Mouse (Mus musculus) limb, embryonic 14.5 days (tissue): ENCODE data around the gene Vmac. TPM values are rescaled to one million over a fixed set of nuclear protein-coding genes. Genes with fewer than 3 reads are reported as not detected.

Experiments
- ATAC-seq: fragments of 200-750 bp; cut with Nextera tagmentation; 2 replicates; pipeline ENCODE4 v1.8.0; 2017; ENCODE audit warnings: low read depth, moderate number of reproducible peaks, moderate TSS enrichment; ENCODE audit not compliant: low FRiP score
- DNase-seq: peaks from one replicate; pipeline ENCODE4 v3.0.0-alpha.2; 2015; ENCODE audit warnings: low spot score
- H3K27ac ChIP-seq: fragments of 300-500 bp; sonication (generic); replicated peaks from 2 replicates; pipeline ENCODE4 v1.5.1; 2014; ENCODE audit warnings: low read depth, mild to moderate bottlenecking, low read length, moderate library complexity, mixed read lengths
- H3K27me3 ChIP-seq: fragments of 300-500 bp; sonication (generic); 2 replicates; pipeline ENCODE4 v1.6.1; 2014; ENCODE audit warnings: low read length, mixed read lengths; ENCODE audit not compliant: control insufficient read depth, insufficient read depth
- H3K36me3 ChIP-seq: fragments of 300-500 bp; sonication (generic); 2 replicates; pipeline ENCODE4 v1.6.1; 2014; ENCODE audit warnings: mild to moderate bottlenecking, low read length, moderate library complexity, mixed read lengths; ENCODE audit not compliant: control insufficient read depth, insufficient read depth
- H3K4me1 ChIP-seq: fragments of 300-500 bp; sonication (generic); 2 replicates; pipeline ENCODE4 v1.6.1; 2014; ENCODE audit warnings: antibody characterized with exemption, low read length, mixed read lengths; ENCODE audit not compliant: control insufficient read depth, insufficient read depth
- H3K4me2 ChIP-seq: fragments of 300-500 bp; sonication (generic); replicated peaks from 2 replicates; pipeline ENCODE4 v1.6.1; 2014; ENCODE audit warnings: low read depth, mild to moderate bottlenecking, low read length, moderate library complexity; ENCODE audit not compliant: severe bottlenecking
- H3K4me3 ChIP-seq: fragments of 300-500 bp; sonication (generic); replicated peaks from 2 replicates; pipeline ENCODE4 v1.5.1; 2014; ENCODE audit warnings: low read length
- H3K9ac ChIP-seq: fragments of 300-500 bp; sonication (generic); 2 replicates; pipeline ENCODE4 v1.6.1; 2014; ENCODE audit warnings: mild to moderate bottlenecking, low read depth, low read length, moderate library complexity; ENCODE audit not compliant: severe bottlenecking
- H3K9me3 ChIP-seq: fragments of 300-500 bp; sonication (generic); 2 replicates; pipeline ENCODE4 v1.6.1; 2016; ENCODE audit warnings: low read length; ENCODE audit not compliant: control insufficient read depth
- POLR2A ChIP-seq: fragments of 200-500 bp; IDR thresholded peaks from 2 replicates; pipeline ENCODE4 v1.8.0; 2012; ENCODE audit warnings: inconsistent platforms, mild to moderate bottlenecking, moderate library complexity, borderline replicate concordance; ENCODE audit not compliant: insufficient read depth, insufficient read length; ENCODE audit errors: extremely low read depth
- WGBS: fragments of 180-500 bp; shearing (Covaris S2); extraction: QIAGEN DNeasy Blood & Tissue Kit; methylation state at CpG from one replicate; pipeline ENCODE4 v1.1.7; 2014; 5-methylcytosine and 5-hydroxymethylcytosine counted together
- polyA plus RNA-seq, 2 experiments: library from polyadenylated mRNA; depleted of rRNA in 1 of 2; stranded (reverse) in 1 of 2; unstranded in 1 of 2; fragments of >200 nt; fragmentation: Nextera tagmentation in 1 of 2; extraction: Ambion mirVana in 1 of 2; gene quantifications; 2 replicates each; pipeline versions ENCODE4 v1.2.1 to v1.2.3; 2012 to 2014

The Vmac gene
- polyA plus RNA-seq, 2 experiments, result 23.4 to 24.1 TPM

DNA sequence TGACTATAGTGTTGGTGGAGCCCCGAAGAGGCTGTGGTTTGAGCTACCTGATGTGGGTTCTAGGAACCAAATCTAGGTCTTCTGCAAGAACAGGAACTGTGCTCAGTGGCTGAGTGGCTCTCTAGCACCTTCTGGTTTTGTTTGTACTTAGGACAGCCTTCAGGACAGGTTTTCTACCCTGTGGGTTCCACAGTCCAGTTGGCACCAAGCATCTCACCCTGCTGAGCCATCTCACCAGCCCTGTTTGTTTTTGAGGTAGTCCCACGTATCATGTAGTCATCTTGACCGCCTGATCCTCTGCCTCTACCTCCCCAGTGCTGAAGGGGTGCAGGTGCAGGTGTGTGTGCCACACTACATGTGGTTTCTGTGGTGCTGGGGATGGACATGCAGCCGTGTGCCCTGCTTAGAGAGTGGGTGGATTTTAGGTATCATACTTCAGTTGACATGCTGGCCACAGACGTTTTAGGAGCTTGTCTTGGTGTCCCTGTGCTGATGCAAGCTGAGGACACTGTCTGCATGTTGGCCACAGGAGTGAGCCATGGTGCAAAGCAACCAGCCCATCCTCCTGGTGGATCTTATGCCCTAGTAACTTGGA, 34.2 kb downstream of the Vmac start:
- Histone ChIP-seq H3K4me2 (no peak overlapping the region), H3K9me3 (no peaks in the 10 kb centered on the region), H3K9ac (no peak overlapping the region), H3K4me3 (no peak overlapping the region), H3K27ac (no peak overlapping the region), H3K27me3 (no peaks in the 10 kb centered on the region), H3K36me3 (peaks cover 80% of the 10 kb centered on the region), H3K4me1 (no peaks in the 10 kb centered on the region)
- WGBS, result 82% methylated on average over 5 of the region's 5 CpGs
- no peak for TF ChIP-seq POLR2A
- DNase-seq (no peak), ATAC-seq (no peak)

DNA sequence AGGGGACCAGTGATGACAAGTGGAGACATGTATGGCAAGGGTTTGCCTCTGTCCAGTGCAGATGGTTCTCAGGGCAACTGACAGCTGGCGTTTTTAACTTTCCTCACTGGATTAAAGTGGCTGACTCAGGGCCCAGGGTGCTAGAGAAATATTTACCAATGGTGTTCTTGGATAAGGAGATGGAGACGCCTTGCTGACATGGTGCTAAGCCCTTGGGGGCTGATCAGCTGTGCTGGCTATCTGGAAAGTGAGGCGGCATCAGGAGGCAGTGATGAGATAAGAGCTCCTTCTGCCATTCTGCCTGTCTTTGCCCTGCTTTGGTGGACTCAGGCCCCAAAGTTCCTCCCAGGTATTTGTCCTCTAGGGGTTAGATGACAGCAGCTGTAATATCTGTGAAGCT, 34.9 kb downstream of the Vmac start:
- 82% methylated on average over 3 of the region's 3 CpGs for WGBS
- H3K36me3 ChIP-seq, result peaks cover 73% of the 10 kb centered on the region

DNA sequence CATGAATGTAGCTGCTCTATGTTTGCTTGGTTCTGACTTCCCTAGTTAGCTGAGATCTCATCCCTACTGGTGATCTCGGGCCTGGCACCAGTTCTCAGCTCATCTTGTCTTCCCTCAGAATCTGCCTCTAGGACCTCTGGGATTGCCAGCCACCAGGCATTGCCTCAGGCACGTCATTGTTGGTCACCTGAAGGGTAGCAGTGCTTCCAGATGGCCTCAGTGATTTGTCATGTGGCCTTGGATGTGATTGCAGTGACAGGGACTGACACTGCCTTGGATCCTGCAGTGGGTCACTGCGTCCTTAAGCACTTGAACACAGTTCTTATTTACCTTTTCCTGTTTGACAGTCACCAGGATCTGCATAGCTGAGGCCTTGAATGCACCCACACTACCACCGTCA, 36.0 kb downstream of the Vmac start:
- DNase-seq (no peak), ATAC-seq (no peak)
- peaks cover 73% of the 10 kb centered on the region for H3K36me3 ChIP-seq
- H3K27ac ChIP-seq, result no peak overlapping the region
- no peaks in the 10 kb centered on the region for H3K4me1 ChIP-seq
- no peak overlapping the region for H3K9ac ChIP-seq
- no peak overlapping the region for H3K4me3 ChIP-seq
- H3K9me3 ChIP-seq, result no peaks in the 10 kb centered on the region
- no peak for TF ChIP-seq POLR2A
- no peak overlapping the region for H3K4me2 ChIP-seq
- WGBS, result 78% methylated on average over 4 of the region's 4 CpGs
- H3K27me3 ChIP-seq, result no peaks in the 10 kb centered on the region

More for the DNA sequence above, 34.9 kb downstream of the Vmac start:
- DNase-seq (no peak), ATAC-seq (no peak)
- no peak for TF ChIP-seq POLR2A
- Histone ChIP-seq H3K4me1 (no peaks in the 10 kb centered on the region), H3K9me3 (no peaks in the 10 kb centered on the region), H3K27ac (no peak overlapping the region), H3K4me2 (no peak overlapping the region), H3K4me3 (no peak overlapping the region), H3K9ac (no peak overlapping the region), H3K27me3 (no peaks in the 10 kb centered on the region)

DNA sequence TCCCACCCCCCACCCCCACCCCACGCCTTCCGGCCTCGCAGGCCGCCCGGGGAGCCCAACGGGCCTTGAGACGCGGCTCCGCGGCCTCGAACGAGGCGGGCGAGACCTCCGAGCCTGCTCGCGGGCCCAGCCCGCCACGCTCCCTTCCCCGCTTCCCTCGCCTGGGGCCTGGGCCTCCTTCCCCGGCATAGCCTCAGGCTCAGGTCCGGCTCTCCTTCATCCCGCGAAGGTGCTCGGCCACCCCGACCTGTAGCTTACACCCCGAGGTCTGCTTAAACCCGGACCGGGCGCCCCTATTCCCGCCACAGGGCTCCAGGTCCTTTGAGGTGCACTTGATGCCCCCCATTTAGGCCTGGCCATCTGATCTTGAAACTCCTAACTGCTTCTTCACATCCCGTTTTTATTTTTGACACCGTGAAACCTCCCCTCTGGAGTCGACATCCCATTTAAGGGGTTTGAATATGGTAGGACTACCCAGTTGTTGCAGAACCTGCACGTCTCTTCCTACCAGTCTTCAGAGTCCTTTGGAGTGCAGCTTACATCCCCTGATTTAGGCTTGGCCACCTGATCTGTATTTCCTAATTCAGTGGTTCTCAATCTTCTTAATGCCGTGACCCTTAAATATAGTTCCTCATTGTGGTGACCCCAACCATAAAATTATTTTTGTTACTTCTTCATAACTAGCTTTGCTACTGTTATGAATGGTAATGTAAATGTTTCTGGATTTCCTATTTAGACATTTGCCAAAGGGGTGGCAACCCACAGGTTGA, 44.0 kb downstream of the Vmac start:
- 4% methylated on average over 16 of the region's 37 CpGs for WGBS
- DNase-seq, result no peak
- H3K9me3 ChIP-seq, result no peaks in the 10 kb centered on the region

DNA sequence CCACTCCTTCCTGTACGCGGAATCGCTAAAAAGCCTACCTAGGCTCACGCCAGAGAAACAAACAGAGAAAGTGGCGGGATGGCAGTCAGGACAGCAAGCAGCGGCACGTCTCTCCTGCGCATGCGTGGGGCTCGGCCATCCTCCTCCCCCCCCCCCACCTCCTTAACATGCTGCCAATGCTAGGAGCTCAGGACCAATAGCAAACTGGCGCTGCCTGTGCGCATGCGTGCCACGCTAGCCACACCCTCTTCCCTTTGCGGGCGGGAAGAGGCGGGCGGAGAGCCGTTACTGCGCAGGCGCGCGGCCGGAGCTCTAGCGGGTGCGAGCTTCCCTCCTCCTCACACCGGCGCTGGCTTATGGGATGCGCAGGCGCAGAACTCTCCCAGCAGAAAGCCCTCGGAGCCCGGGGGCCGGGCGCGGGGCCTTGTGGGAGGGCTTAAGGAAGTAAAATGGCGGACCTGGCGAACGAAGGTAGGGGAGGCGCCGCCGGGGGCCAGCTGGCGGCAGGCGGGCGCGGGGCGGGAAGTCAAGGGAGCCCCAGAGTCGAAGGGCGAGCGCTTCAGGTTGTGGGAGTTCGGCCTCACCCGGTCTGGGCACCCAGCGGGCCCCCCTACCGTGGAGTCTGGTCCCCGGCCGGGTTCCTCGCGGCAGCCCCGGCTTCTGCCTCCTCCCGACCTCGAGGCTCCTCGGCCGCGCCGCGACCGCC, 44.7 kb downstream of the Vmac start, which contains the start of gene Ranbp3:
Gene Ranbp3 (plus strand): TSS at position 354 of the 706 bp plus-strand sequence.
- WGBS, result 0% methylated on average over 26 of the region's 66 CpGs
- Histone ChIP-seq H3K9ac (peak within 1 kb of the TSS; percentile 97), H3K27ac (peak within 1 kb of the TSS; percentile 86), H3K4me2 (peak within 1 kb of the TSS; percentile 78), H3K4me3 (peak within 1 kb of the TSS; percentile 97), H3K27me3 (no peaks in the 10 kb centered on the region), H3K4me1 (peaks cover 13% of the 10 kb centered on the region; the same call in 1 of the 2 replicates), H3K36me3 (peaks cover 24% of the 10 kb centered on the region), H3K9me3 (no peaks in the 10 kb centered on the region)
- peak; percentile 74; the same call in 1 of the 2 replicates for TF ChIP-seq POLR2A
- DNase-seq (peak; percentile 99), ATAC-seq (peak; percentile 95)

More for the DNA sequence above, 44.0 kb downstream of the Vmac start:
- Histone ChIP-seq H3K4me1 (peaks cover 13% of the 10 kb centered on the region; the same call in 1 of the 2 replicates), H3K9ac (peak overlapping the region; percentile 97), H3K36me3 (peaks cover 27% of the 10 kb centered on the region), H3K4me2 (peak overlapping the region; percentile 63), H3K27me3 (no peaks in the 10 kb centered on the region), H3K27ac (peak overlapping the region; percentile 72), H3K4me3 (peak overlapping the region; percentile 97)
- ATAC-seq, result peak; percentile 7
- TF ChIP-seq POLR2A, result no peak
